Mouse (Mus musculus) forebrain, embryonic 14.5 days (tissue): Measurements from ENCODE around the gene Dnajc9. TPM values are rescaled to one million over a fixed set of nuclear protein-coding genes. Genes with fewer than 3 reads are reported as not detected.

Experiments
- ATAC-seq: fragments of 200-750 bp; cut with Nextera tagmentation; 2 replicates; pipeline ENCODE4 v1.8.0; 2017; ENCODE audit warnings: mild to moderate bottlenecking, moderate library complexity
- DNase-seq: peaks from one replicate; pipeline ENCODE4 v3.0.0-alpha.2; 2015; ENCODE audit warnings: low spot score
- H3K27ac ChIP-seq: fragments of 300-500 bp; sonication (generic); 2 replicates; pipeline ENCODE4 v1.5.1; 2014; ENCODE audit warnings: low read depth, mild to moderate bottlenecking, control low read depth, low read length, moderate library complexity
- H3K27me3 ChIP-seq: fragments of 300-500 bp; sonication (generic); replicated peaks from 2 replicates; pipeline ENCODE4 v1.6.1; 2014; ENCODE audit warnings: low read length, control low read depth, mixed read lengths; ENCODE audit not compliant: control insufficient read depth, insufficient read depth
- H3K36me3 ChIP-seq: fragments of 300-500 bp; sonication (generic); 2 replicates; pipeline ENCODE4 v1.6.1; 2014; ENCODE audit warnings: low read length, control low read depth; ENCODE audit not compliant: control insufficient read depth, insufficient read depth
- H3K4me1 ChIP-seq: fragments of 300-500 bp; sonication (generic); 2 replicates; pipeline ENCODE4 v1.6.1; 2014; ENCODE audit warnings: antibody characterized with exemption, low read length, control low read depth; ENCODE audit not compliant: control insufficient read depth, insufficient read depth
- H3K4me2 ChIP-seq: fragments of 300-500 bp; sonication (generic); 2 replicates; pipeline ENCODE4 v1.6.1; 2014; ENCODE audit warnings: mild to moderate bottlenecking, control low read depth, low read length
- H3K4me3 ChIP-seq: fragments of 300-500 bp; sonication (generic); 2 replicates; pipeline ENCODE4 v1.5.1; 2014; ENCODE audit warnings: low read depth, low read length, control low read depth
- H3K9ac ChIP-seq: fragments of 300-500 bp; sonication (generic); 2 replicates; pipeline ENCODE4 v1.6.1; 2014; ENCODE audit warnings: mild to moderate bottlenecking, low read length, control low read depth, moderate library complexity
- H3K9me3 ChIP-seq: fragments of 300-500 bp; sonication (generic); replicated peaks from 2 replicates; pipeline ENCODE4 v1.6.1; 2016; ENCODE audit warnings: low read length, control low read depth, mixed read lengths; ENCODE audit not compliant: control insufficient read depth
- WGBS: fragments of 180-500 bp; shearing (Covaris S2); extraction: QIAGEN DNeasy Blood & Tissue Kit; methylation state at CpG from one replicate; pipeline ENCODE4 v1.1.7; 2014; 5-methylcytosine and 5-hydroxymethylcytosine counted together
- polyA plus RNA-seq: library from polyadenylated mRNA; unstranded; fragments of >200 nt; fragmentation: Nextera tagmentation; extraction: Ambion mirVana; gene quantifications from 2 replicates; pipeline ENCODE4 v1.2.1, GENCODE M21; 2014

Gene Dnajc9
- polyA plus RNA-seq, 1 experiment from 2014 or later = 165 TPM

- DNase-seq = no peak
- Histone ChIP-seq H3K4me2 (no peak overlapping the region), H3K9me3 (no peaks in the 10 kb centered on the region), H3K4me3 (no peak overlapping the region), H3K36me3 (peaks cover 64% of the 10 kb centered on the region), H3K4me1 (no peaks in the 10 kb centered on the region), H3K27me3 (no peaks in the 10 kb centered on the region), H3K9ac (no peak overlapping the region), H3K27ac (no peak overlapping the region)
- no peak for ATAC-seq
- WGBS = 78% methylated on average over 4 of the region's 4 CpGs
Measured at GRCm38 (mm10) chr14:20377112-20377521, 11.6 kb downstream of the Dnajc9 start.

- Histone ChIP-seq H3K9ac (no peak overlapping the region), H3K4me2 (no peak overlapping the region), H3K27me3 (no peaks in the 10 kb centered on the region), H3K4me1 (no peaks in the 10 kb centered on the region), H3K27ac (no peak overlapping the region), H3K9me3 (no peaks in the 10 kb centered on the region), H3K4me3 (no peak overlapping the region), H3K36me3 (peaks cover 60% of the 10 kb centered on the region)
- DNase-seq = no peak
- ATAC-seq = no peak
- 91% methylated on average over 1 of the region's 1 CpGs for WGBS
Measured at GRCm38 (mm10) chr14:20371854-20372253, 16.9 kb downstream of the Dnajc9 start.

GRCm38 (mm10) chr14:20370798-20371197, 17.9 kb downstream of the Dnajc9 start:
- H3K9ac ChIP-seq = no peak overlapping the region
- 89% methylated on average over 7 of the region's 7 CpGs for WGBS
- no peaks in the 10 kb centered on the region for H3K27me3 ChIP-seq
- no peak overlapping the region for H3K4me2 ChIP-seq
- peaks cover 56% of the 10 kb centered on the region for H3K36me3 ChIP-seq
- H3K4me1 ChIP-seq = no peaks in the 10 kb centered on the region
- DNase-seq (no peak), ATAC-seq (no peak)
- no peaks in the 10 kb centered on the region for H3K9me3 ChIP-seq
- H3K27ac ChIP-seq = no peak overlapping the region
- no peak overlapping the region for H3K4me3 ChIP-seq

GRCm38 (mm10) chr14:20368271-20368670, 20.4 kb downstream of the Dnajc9 start:
- no peak overlapping the region for H3K9ac ChIP-seq
- H3K4me2 ChIP-seq = no peak overlapping the region
- no peak overlapping the region for H3K27ac ChIP-seq
- DNase-seq (no peak), ATAC-seq (no peak)
- H3K4me1 ChIP-seq = no peaks in the 10 kb centered on the region
- WGBS = 95% methylated on average over 3 of the region's 3 CpGs
- H3K9me3 ChIP-seq = no peaks in the 10 kb centered on the region
- H3K4me3 ChIP-seq = no peak overlapping the region
- H3K36me3 ChIP-seq = peaks cover 68% of the 10 kb centered on the region
- no peaks in the 10 kb centered on the region for H3K27me3 ChIP-seq

- no peaks in the 10 kb centered on the region for H3K4me1 ChIP-seq
- ATAC-seq (no peak), DNase-seq (no peak)
- no peak overlapping the region for H3K4me2 ChIP-seq
- no peaks in the 10 kb centered on the region for H3K9me3 ChIP-seq
- no peak overlapping the region for H3K27ac ChIP-seq
- H3K9ac ChIP-seq = no peak overlapping the region
- H3K4me3 ChIP-seq = no peak overlapping the region
- WGBS = 96% methylated on average over 4 of the region's 4 CpGs
- H3K36me3 ChIP-seq = peaks cover 85% of the 10 kb centered on the region
- H3K27me3 ChIP-seq = no peaks in the 10 kb centered on the region
Measured at GRCm38 (mm10) chr14:20363230-20363629, 25.5 kb downstream of the Dnajc9 start.

GRCm38 (mm10) chr14:20347991-20348541, 40.6 kb downstream of the Dnajc9 start, which contains the start of the genes Ecd and Fam149b:
Gene Ecd, minus strand, starts transcription at chr14:20348121.
Gene Fam149b, plus strand, starts transcription at chr14:20348162.
- under 1% methylated on average over 42 of the region's 42 CpGs for WGBS
- ATAC-seq (peak; percentile 99), DNase-seq (peak; percentile 98)
- peak within 1 kb of the TSS; percentile 82 for H3K4me3 ChIP-seq
- peak within 1 kb of the TSS; percentile 69 for H3K4me2 ChIP-seq
- peak within 1 kb of the TSS; percentile 94 for H3K9ac ChIP-seq
- peaks cover 13% of the 10 kb centered on the region for H3K4me1 ChIP-seq
- H3K36me3 ChIP-seq = peaks cover 21% of the 10 kb centered on the region
- H3K27ac ChIP-seq = peak within 1 kb of the TSS; percentile 87
- H3K9me3 ChIP-seq = no peaks in the 10 kb centered on the region
- no peaks in the 10 kb centered on the region for H3K27me3 ChIP-seq

- Histone ChIP-seq H3K9me3 (no peaks in the 10 kb centered on the region), H3K27me3 (no peaks in the 10 kb centered on the region), H3K4me1 (peaks cover 13% of the 10 kb centered on the region), H3K9ac (peak overlapping the region; percentile 94), H3K36me3 (peaks cover 20% of the 10 kb centered on the region), H3K4me2 (peak overlapping the region; percentile 66), H3K27ac (peak overlapping the region; percentile 60; the same call in 1 of the 2 replicates), H3K4me3 (peak overlapping the region; percentile 82)
- DNase-seq (no peak), ATAC-seq (peak; percentile 72)
- 5% methylated on average over 15 of the region's 15 CpGs for WGBS
Measured at GRCm38 (mm10) chr14:20347441-20347990, 41.2 kb downstream of the Dnajc9 start.

GRCm38 (mm10) chr14:20345885-20346284, 42.8 kb downstream of the Dnajc9 start:
- H3K36me3 ChIP-seq = peaks cover 24% of the 10 kb centered on the region
- H3K4me2 ChIP-seq = no peak overlapping the region
- peaks cover 13% of the 10 kb centered on the region for H3K4me1 ChIP-seq
- H3K27me3 ChIP-seq = no peaks in the 10 kb centered on the region
- ATAC-seq = no peak
- no peak overlapping the region for H3K27ac ChIP-seq
- no peak for DNase-seq
- H3K4me3 ChIP-seq = no peak overlapping the region
- H3K9ac ChIP-seq = no peak overlapping the region
- no peaks in the 10 kb centered on the region for H3K9me3 ChIP-seq
- WGBS = 88% methylated on average over 9 of the region's 9 CpGs

GRCm38 (mm10) chr14:20340866-20341265, 47.8 kb downstream of the Dnajc9 start:
- H3K4me2 ChIP-seq = no peak overlapping the region
- H3K4me1 ChIP-seq = no peaks in the 10 kb centered on the region; the same call in 1 of the 2 replicates
- H3K27ac ChIP-seq = no peak overlapping the region
- ATAC-seq (no peak), DNase-seq (no peak)
- no peaks in the 10 kb centered on the region for H3K9me3 ChIP-seq
- peaks cover 50% of the 10 kb centered on the region for H3K36me3 ChIP-seq
- WGBS = 81% methylated on average over 7 of the region's 7 CpGs
- no peaks in the 10 kb centered on the region for H3K27me3 ChIP-seq
- H3K9ac ChIP-seq = no peak overlapping the region
- no peak overlapping the region for H3K4me3 ChIP-seq
